In genomic region chr14:27116577-27117165, GRCm38 (mm10) we compare ENCODE assay signal across 14 mouse cellular contexts.
"Had no signal": no experiment of that assay in that cellular context is flagged by ENCODE, and none has a peak within 500 bp of the region (broad histone marks: within the 10 kb centered on the region; RNA-seq: fewer than 3 reads in every experiment).

No protein-coding gene starts in this region.

- H3K4me2 ChIP-seq: liver, embryonic 11.5 days; liver, embryonic 15.5 days; lung, embryonic 14.5 days had no signal

- H3K4me1 ChIP-seq: liver, embryonic 15.5 days had no signal

- H3K36me3 ChIP-seq: limb, embryonic 13.5 days; liver, embryonic 15.5 days; neural tube, embryonic 15.5 days had no signal

- H3K9ac ChIP-seq: limb, embryonic 13.5 days; liver, embryonic 15.5 days; lung, embryonic 14.5 days; neural tube, embryonic 15.5 days had no signal

- ATAC-seq: midbrain, embryonic 16.5 days had no signal

- H3K27ac ChIP-seq: kidney, postnatal 0 days; limb, embryonic 13.5 days; liver, embryonic 15.5 days; macrophage; neural tube, embryonic 15.5 days; stomach, postnatal 0 days had no signal

- H3K4me3 ChIP-seq: limb, embryonic 13.5 days; liver, embryonic 15.5 days had no signal

- H3K9me3 ChIP-seq: limb, embryonic 13.5 days; liver, embryonic 15.5 days; neural tube, embryonic 15.5 days had no signal

- DNase-seq: layer of hippocampus, adult 9-11 months; left cerebral cortex, postnatal 4 days; lung, embryonic 14.5 days; lung, postnatal 14 days; right cerebral cortex, adult 18-20 months; thymus, postnatal 4 days had no signal
